Mouse (Mus musculus) G1E (cell line): Measurements from ENCODE around the gene Galntl6.

Experiments
- CTCF ChIP-seq: IDR thresholded peaks from 2 replicates; pipeline ENCODE4 v1.5.1; 2012; ENCODE audit warnings: low read depth, low read length, inconsistent platforms, mixed read lengths
- GATA1 ChIP-seq: IDR thresholded peaks from 2 replicates; pipeline ENCODE4 v1.6.1; 2012; ENCODE audit warnings: borderline replicate concordance, low read length, inconsistent platforms, mixed read lengths
- GATA2 ChIP-seq: IDR thresholded peaks from 2 replicates; pipeline ENCODE4 v1.6.1; 2012; ENCODE audit warnings: low read depth, low read length, inconsistent platforms, borderline replicate concordance
- POLR2AphosphoS5 ChIP-seq: IDR thresholded peaks from 2 replicates; pipeline ENCODE4 v1.6.1; 2012; ENCODE audit warnings: low read depth, low read length, inconsistent platforms; ENCODE audit not compliant: insufficient replicate concordance
- TAL1 ChIP-seq: conservative IDR thresholded peaks from 2 replicates; pipeline ENCODE4 v1.6.1; 2012; ENCODE audit warnings: low read depth, low read length, inconsistent platforms, mixed read lengths

GRCm38 (mm10) chr8:57772732-57773265 is 1139.6 kb downstream of the Galntl6 start:
- TF ChIP-seq CTCF (no peak), GATA2 (no peak), GATA1 (no peak), TAL1 (no peak), POLR2AphosphoS5 (no peak)
